Mouse (Mus musculus) heart, adult 18-20 months (tissue): ENCODE results near the gene Mapt. TPM values are rescaled to one million over a fixed set of nuclear protein-coding genes. Genes with fewer than 3 reads are reported as not detected.

Source experiments
- microRNA-seq, 2 experiments: library from miRNA; unstranded; fragments of <30 nt; microRNA quantifications; one replicate each; pipeline ENCODE4 v1.2.0; 2022
- total RNA-seq, 2 experiments: library from RNA; stranded (reverse); gene quantifications; 2 replicates each; pipeline ENCODE4 v1.2.3; 2021

Gene Mapt
- total RNA-seq, 2 experiments from 2014 or later, result 75.4 to 90.8 TPM

Small RNAs within 50 kb of the gene (microRNA-seq; reads per million reads assigned to microRNA genes)
- gene Gm47310, result 0 reads per million in 2 experiments

Other genes starting within 250 kb of the Mapt start
- not detected for gene Crhr1, start 98.5 kb upstream of the Mapt start, total RNA-seq
- not detected for gene Sppl2c, start 45.1 kb upstream of the Mapt start, total RNA-seq
- 10 to 100 TPM; 26.7 to 31.1 TPM for gene Kansl1, start 237.5 kb downstream of the Mapt start, total RNA-seq